Mouse (Mus musculus) forebrain, postnatal 0 days (tissue): Measurements from ENCODE around the gene Gm49776. TPM values are rescaled to one million over a fixed set of nuclear protein-coding genes. Genes with fewer than 3 reads are reported as not detected.

ENCODE experiments used
- ATAC-seq: fragments of 200-750 bp; cut with Nextera tagmentation; 2 replicates; pipeline ENCODE4 v1.8.0; 2017; ENCODE audit warnings: mild to moderate bottlenecking, moderate library complexity
- DNase-seq: peaks from one replicate; pipeline ENCODE4 v3.0.0-alpha.2; 2015
- H3K27ac ChIP-seq: fragments of 300-500 bp; sonication (generic); 2 replicates; pipeline ENCODE4 v1.5.1; 2014; ENCODE audit warnings: low read depth, mild to moderate bottlenecking, antibody characterized with exemption, low read length, moderate library complexity, mixed read lengths
- H3K27me3 ChIP-seq: fragments of 300-500 bp; sonication (generic); 2 replicates; pipeline ENCODE4 v1.6.1; 2014; ENCODE audit warnings: mild to moderate bottlenecking, low read length, mixed read lengths; ENCODE audit not compliant: insufficient read depth
- H3K36me3 ChIP-seq: fragments of 300-500 bp; sonication (generic); 2 replicates; pipeline ENCODE4 v1.6.1; 2014; ENCODE audit warnings: mild to moderate bottlenecking, moderate library complexity; ENCODE audit not compliant: insufficient read depth
- H3K4me1 ChIP-seq: fragments of 300-500 bp; sonication (generic); 2 replicates; pipeline ENCODE4 v1.6.1; 2014; ENCODE audit warnings: antibody characterized with exemption; ENCODE audit not compliant: insufficient read depth
- H3K4me2 ChIP-seq: fragments of 300-500 bp; sonication (generic); 2 replicates; pipeline ENCODE4 v1.6.1; 2014; ENCODE audit warnings: low read depth, mild to moderate bottlenecking, moderate library complexity
- H3K4me3 ChIP-seq: fragments of 300-500 bp; sonication (generic); 2 replicates; pipeline ENCODE4 v1.5.1; 2014; ENCODE audit warnings: low read depth, low read length, mixed read lengths
- H3K9ac ChIP-seq: fragments of 300-500 bp; sonication (generic); 2 replicates; pipeline ENCODE4 v1.6.1; 2014; ENCODE audit warnings: mild to moderate bottlenecking
- H3K9me3 ChIP-seq: fragments of 300-500 bp; sonication (generic); 2 replicates; pipeline ENCODE4 v1.6.1; 2016; ENCODE audit warnings: low read length
- CTCF ChIP-seq: sonication (generic); IDR thresholded peaks from 2 replicates; pipeline ENCODE4 v1.5.1; 2016; ENCODE audit warnings: antibody characterized with exemption, control low read depth, low read depth
- WGBS: fragments of 180-500 bp; shearing (Covaris S2); extraction: QIAGEN DNeasy Blood & Tissue Kit; methylation state at CpG from one replicate; pipeline ENCODE4 v1.1.7; 2014; 5-methylcytosine and 5-hydroxymethylcytosine counted together
- polyA plus RNA-seq: library from polyadenylated mRNA; unstranded; fragments of >200 nt; fragmentation: Nextera tagmentation; extraction: Ambion mirVana; gene quantifications from 2 replicates; pipeline ENCODE4 v1.2.1, GENCODE M21; 2015
- total RNA-seq: library from RNA; depleted of rRNA; stranded (reverse); fragments of >200 nt; gene quantifications from 2 replicates; pipeline ENCODE4 v1.2.3, GENCODE M21; 2014

Gm49776 gene
- total and polyA plus RNA-seq, 2 experiments from 2014 or later, result 3.1 TPM; not detected in 1

- Histone ChIP-seq H3K4me1 (peaks cover 2% of the 10 kb centered on the region), H3K9me3 (no peaks in the 10 kb centered on the region), H3K36me3 (peaks cover 52% of the 10 kb centered on the region), H3K27me3 (no peaks in the 10 kb centered on the region), H3K27ac (no peak overlapping the region), H3K9ac (no peak overlapping the region), H3K4me3 (no peak overlapping the region), H3K4me2 (no peak overlapping the region)
- 97% methylated on average over 4 of the region's 4 CpGs for WGBS
- ATAC-seq (no peak), DNase-seq (no peak)
- TF ChIP-seq CTCF, result no peak
Measured at GRCm38 (mm10) chr16:18228856-18229255, 29.3 kb downstream of the Gm49776 start.

GRCm38 (mm10) chr16:18227897-18228422 is 30.2 kb downstream of the Gm49776 start:
- Histone ChIP-seq H3K4me2 (no peak overlapping the region), H3K4me3 (no peak overlapping the region), H3K9me3 (no peaks in the 10 kb centered on the region), H3K27me3 (no peaks in the 10 kb centered on the region), H3K36me3 (peaks cover 59% of the 10 kb centered on the region), H3K9ac (no peak overlapping the region), H3K27ac (no peak overlapping the region), H3K4me1 (no peaks in the 10 kb centered on the region; the same call in 1 of the 2 replicates)
- DNase-seq (no peak), ATAC-seq (no peak)
- WGBS, result 93% methylated on average over 20 of the region's 20 CpGs
- no peak for TF ChIP-seq CTCF

- ATAC-seq, result no peak
- H3K27ac ChIP-seq, result no peak overlapping the region
- H3K27me3 ChIP-seq, result no peaks in the 10 kb centered on the region
- peaks cover 67% of the 10 kb centered on the region for H3K36me3 ChIP-seq
- no peaks in the 10 kb centered on the region for H3K9me3 ChIP-seq
- 90% methylated on average over 13 of the region's 13 CpGs for WGBS
- H3K4me1 ChIP-seq, result no peaks in the 10 kb centered on the region; the same call in 1 of the 2 replicates
- no peak for DNase-seq
- H3K9ac ChIP-seq, result no peak overlapping the region
- TF ChIP-seq CTCF, result no peak
- H3K4me2 ChIP-seq, result no peak overlapping the region
- H3K4me3 ChIP-seq, result no peak overlapping the region
Measured at GRCm38 (mm10) chr16:18227187-18227586, 30.9 kb downstream of the Gm49776 start.

GRCm38 (mm10) chr16:18222188-18222587 is 35.9 kb downstream of the Gm49776 start:
- no peaks in the 10 kb centered on the region for H3K4me1 ChIP-seq
- H3K36me3 ChIP-seq, result peaks cover 55% of the 10 kb centered on the region
- no peak overlapping the region for H3K27ac ChIP-seq
- TF ChIP-seq CTCF, result no peak
- WGBS, result 85% methylated on average over 11 of the region's 11 CpGs
- DNase-seq (no peak), ATAC-seq (no peak)
- no peak overlapping the region for H3K9ac ChIP-seq
- no peak overlapping the region for H3K4me3 ChIP-seq
- H3K9me3 ChIP-seq, result no peaks in the 10 kb centered on the region
- H3K4me2 ChIP-seq, result no peak overlapping the region
- no peaks in the 10 kb centered on the region for H3K27me3 ChIP-seq

GRCm38 (mm10) chr16:18221543-18221898 is 36.6 kb downstream of the Gm49776 start:
- DNase-seq, result no peak
- no peaks in the 10 kb centered on the region for H3K4me1 ChIP-seq
- WGBS, result 74% methylated on average over 11 of the region's 11 CpGs

GRCm38 (mm10) chr16:18220856-18221542 is 37.1 kb downstream of the Gm49776 start:
- no peaks in the 10 kb centered on the region for H3K4me1 ChIP-seq
- WGBS, result 87% methylated on average over 6 of the region's 6 CpGs
- no peak for TF ChIP-seq CTCF
- DNase-seq (no peak), ATAC-seq (no peak)
- H3K4me3 ChIP-seq, result no peak overlapping the region
- H3K27me3 ChIP-seq, result no peaks in the 10 kb centered on the region
- no peak overlapping the region for H3K4me2 ChIP-seq
- no peak overlapping the region for H3K9ac ChIP-seq
- peaks cover 43% of the 10 kb centered on the region for H3K36me3 ChIP-seq
- H3K27ac ChIP-seq, result no peak overlapping the region
- H3K9me3 ChIP-seq, result no peaks in the 10 kb centered on the region

More at GRCm38 (mm10) chr16:18221543-18221898, 36.6 kb downstream of the Gm49776 start:
- ATAC-seq, result no peak
- Histone ChIP-seq H3K36me3 (peaks cover 48% of the 10 kb centered on the region), H3K9me3 (no peaks in the 10 kb centered on the region), H3K4me2 (no peak overlapping the region), H3K9ac (no peak overlapping the region), H3K27me3 (no peaks in the 10 kb centered on the region), H3K4me3 (no peak overlapping the region), H3K27ac (no peak overlapping the region)
- peak; percentile 28; the same call in 1 of the 2 replicates for TF ChIP-seq CTCF

- H3K27me3 ChIP-seq, result no peaks in the 10 kb centered on the region
- H3K27ac ChIP-seq, result no peak overlapping the region
- H3K9ac ChIP-seq, result no peak overlapping the region
- H3K9me3 ChIP-seq, result no peaks in the 10 kb centered on the region
- 53% methylated on average over 8 of the region's 8 CpGs for WGBS
- DNase-seq, result peak; percentile 39
- ATAC-seq, result peak; percentile 59
- no peak overlapping the region for H3K4me2 ChIP-seq
- TF ChIP-seq CTCF, result no peak
- H3K36me3 ChIP-seq, result peaks cover 33% of the 10 kb centered on the region
- H3K4me3 ChIP-seq, result no peak overlapping the region
- H3K4me1 ChIP-seq, result no peaks in the 10 kb centered on the region
Measured at GRCm38 (mm10) chr16:18220001-18220400, 38.1 kb downstream of the Gm49776 start.
